Mouse (Mus musculus) E14TG2a.4 (cell line): ENCODE measurements at regions not wholly inside any gene's neighbourhood (a gene's known extent, or its start where the extent isn't known, plus 50 kb on each side); places are given as distances from the start of the nearest gene placed in this dataset.

ENCODE experiments used
- CTCF ChIP-seq: conservative IDR thresholded peaks from 2 replicates; pipeline ENCODE4 v1.5.1; 2014; ENCODE audit warnings: low read length
- NANOG ChIP-seq: IDR thresholded peaks from 2 replicates; pipeline ENCODE4 v1.6.1; 2014; ENCODE audit warnings: borderline replicate concordance, low read length, mixed read lengths
- POU5F1 ChIP-seq: IDR thresholded peaks from 2 replicates; pipeline ENCODE4 v1.6.1; 2014; ENCODE audit warnings: low read length, borderline replicate concordance

DNA sequence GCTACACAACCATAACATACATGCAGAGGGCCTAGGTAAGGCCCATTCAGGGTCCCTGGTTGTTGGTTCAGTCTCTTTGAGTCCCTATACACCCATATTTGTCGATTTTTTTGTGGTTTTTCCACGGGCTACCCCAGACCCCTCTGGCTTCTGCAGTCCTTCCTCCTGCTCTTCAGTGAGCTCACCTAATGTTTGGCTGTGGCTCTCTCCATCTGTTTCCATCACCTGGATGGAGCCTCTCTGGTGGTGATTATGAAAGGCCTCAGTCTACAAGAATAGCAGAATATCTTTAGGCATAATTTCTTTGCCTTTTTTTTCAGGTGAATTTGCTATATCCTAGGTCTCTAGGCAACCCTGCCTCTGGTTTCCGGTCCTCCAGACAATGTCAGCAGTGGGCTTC is 373.9 kb upstream of the Slc7a11 start:
- TF ChIP-seq CTCF: no peak
- no peak for TF ChIP-seq POU5F1
- TF ChIP-seq NANOG: no peak
